Mouse (Mus musculus) lung, postnatal 0 days (tissue): ENCODE measurements around the gene Fasn. TPM values are rescaled to one million over a fixed set of nuclear protein-coding genes. Genes with fewer than 3 reads are reported as not detected.
"Not testable (repeated sequence)": the region's sequence is repeated elsewhere in the genome, so short reads cannot be mapped to it uniquely, and the experiment has no call there.

Experiments used
- ATAC-seq: fragments of 200-750 bp; cut with Nextera tagmentation; 2 replicates; pipeline ENCODE4 v1.8.0; 2017; ENCODE audit warnings: moderate library complexity
- DNase-seq: peaks from one replicate; pipeline ENCODE4 v3.0.0-alpha.2; 2016; ENCODE audit warnings: low spot score
- H3K27ac ChIP-seq: fragments of 300-500 bp; sonication (generic); 2 replicates; pipeline ENCODE4 v1.5.1; 2014; ENCODE audit warnings: antibody characterized with exemption, mild to moderate bottlenecking, low read length, mixed read lengths
- H3K27me3 ChIP-seq: fragments of 300-500 bp; sonication (generic); replicated peaks from 2 replicates; pipeline ENCODE4 v1.6.1; 2014; ENCODE audit warnings: low read length, mixed read lengths; ENCODE audit not compliant: insufficient read depth
- H3K36me3 ChIP-seq: fragments of 300-500 bp; sonication (generic); 2 replicates; pipeline ENCODE4 v1.6.1; 2014; ENCODE audit warnings: low read length, mixed read lengths; ENCODE audit not compliant: insufficient read depth
- H3K4me1 ChIP-seq: fragments of 300-500 bp; sonication (generic); 2 replicates; pipeline ENCODE4 v1.6.1; 2014; ENCODE audit warnings: antibody characterized with exemption, low read depth, low read length, mixed read lengths; ENCODE audit not compliant: insufficient read depth
- H3K4me2 ChIP-seq: fragments of 300-500 bp; sonication (generic); replicated peaks from 2 replicates; pipeline ENCODE4 v1.6.1; 2014; ENCODE audit warnings: low read depth, mild to moderate bottlenecking, low read length, moderate library complexity, mixed read lengths
- H3K4me3 ChIP-seq: fragments of 300-500 bp; sonication (generic); 2 replicates; pipeline ENCODE4 v1.5.1; 2014; ENCODE audit warnings: low read depth, low read length
- H3K9ac ChIP-seq: fragments of 300-500 bp; sonication (generic); replicated peaks from 2 replicates; pipeline ENCODE4 v1.6.1; 2014; ENCODE audit warnings: low read depth, mild to moderate bottlenecking
- H3K9me3 ChIP-seq: fragments of 300-500 bp; sonication (generic); 2 replicates; pipeline ENCODE4 v1.6.1; 2016; ENCODE audit warnings: low read length, mixed read lengths
- CTCF ChIP-seq: IDR thresholded peaks from 2 replicates; pipeline ENCODE4 v1.5.1; 2016; ENCODE audit warnings: antibody characterized with exemption, mild to moderate bottlenecking
- EP300 ChIP-seq: IDR thresholded peaks from 2 replicates; pipeline ENCODE4 v1.6.1; 2016; ENCODE audit warnings: antibody characterized with exemption, mild to moderate bottlenecking, control low read depth
- WGBS: fragments of 180-500 bp; shearing (Covaris S2); extraction: QIAGEN DNeasy Blood & Tissue Kit; methylation state at CpG from one replicate; pipeline ENCODE4 v1.1.7; 2014; 5-methylcytosine and 5-hydroxymethylcytosine counted together
- polyA plus RNA-seq: library from polyadenylated mRNA; unstranded; fragments of >200 nt; fragmentation: Nextera tagmentation; extraction: Ambion mirVana; gene quantifications from 2 replicates; pipeline ENCODE4 v1.2.1, GENCODE M21; 2015

Gene Fasn
- polyA plus RNA-seq, 1 experiment from 2014 or later = 63.8 TPM

DNA sequence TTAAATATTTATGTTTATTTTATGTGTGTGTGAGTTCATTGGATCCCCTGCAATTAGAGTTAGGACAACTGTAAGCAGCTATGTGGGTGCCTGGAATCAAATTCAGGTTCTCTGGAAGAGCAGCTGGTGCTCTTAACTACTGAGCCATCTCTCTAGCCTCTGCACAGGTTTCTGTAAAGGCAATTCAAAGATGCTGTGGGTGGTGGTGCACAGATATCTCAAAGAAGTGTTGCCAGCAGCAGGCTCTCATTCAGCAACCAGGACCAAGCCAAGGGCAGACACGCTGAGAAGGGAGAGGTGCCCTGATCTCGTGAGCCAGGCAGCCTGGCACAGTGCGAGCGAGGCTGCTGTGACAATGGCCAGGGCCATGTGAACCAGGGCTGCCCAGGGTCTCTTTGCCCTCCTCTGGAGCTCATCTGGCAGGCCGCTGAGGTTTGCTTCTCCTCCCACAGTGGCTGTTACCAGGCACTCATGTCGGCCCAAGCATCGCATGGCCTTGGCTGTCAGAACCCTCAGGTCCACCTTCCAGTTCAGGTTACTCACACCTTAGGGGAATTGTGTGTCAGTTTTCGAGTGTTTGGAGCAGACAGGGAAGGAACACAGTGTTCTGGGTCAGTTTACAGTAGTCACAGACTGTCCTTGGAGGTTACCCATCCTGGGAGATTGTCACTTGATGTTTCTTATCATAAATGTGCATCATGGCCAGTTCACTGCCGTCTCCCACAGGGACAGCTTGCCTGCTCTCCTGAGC is 22.6 kb upstream of the Fasn start:
- no peak for ATAC-seq
- peaks cover 6% of the 10 kb centered on the region; the same call in 1 of the 2 replicates for H3K4me1 ChIP-seq
- no peaks in the 10 kb centered on the region for H3K36me3 ChIP-seq
- H3K9ac ChIP-seq = no peak overlapping the region
- no peaks in the 10 kb centered on the region for H3K27me3 ChIP-seq
- WGBS = 86% methylated on average over 9 of the region's 9 CpGs
- H3K9me3 ChIP-seq = no peaks in the 10 kb centered on the region
- TF ChIP-seq CTCF = no peak
- TF ChIP-seq EP300 = no peak
- H3K4me2 ChIP-seq = no peak overlapping the region
- no peak for DNase-seq
- no peak overlapping the region for H3K27ac ChIP-seq
- no peak overlapping the region for H3K4me3 ChIP-seq

GRCm38 (mm10) chr11:120844329-120844728 is 20.0 kb upstream of the Fasn start:
- 86% methylated on average over 4 of the region's 4 CpGs for WGBS
- ATAC-seq (no peak), DNase-seq (no peak)
- TF ChIP-seq EP300 (no peak), CTCF (no peak)
- Histone ChIP-seq H3K36me3 (no peaks in the 10 kb centered on the region), H3K4me3 (no peak overlapping the region), H3K9ac (no peak overlapping the region), H3K4me1 (no peaks in the 10 kb centered on the region), H3K4me2 (no peak overlapping the region), H3K27ac (no peak overlapping the region), H3K27me3 (no peaks in the 10 kb centered on the region), H3K9me3 (no peaks in the 10 kb centered on the region)

DNA sequence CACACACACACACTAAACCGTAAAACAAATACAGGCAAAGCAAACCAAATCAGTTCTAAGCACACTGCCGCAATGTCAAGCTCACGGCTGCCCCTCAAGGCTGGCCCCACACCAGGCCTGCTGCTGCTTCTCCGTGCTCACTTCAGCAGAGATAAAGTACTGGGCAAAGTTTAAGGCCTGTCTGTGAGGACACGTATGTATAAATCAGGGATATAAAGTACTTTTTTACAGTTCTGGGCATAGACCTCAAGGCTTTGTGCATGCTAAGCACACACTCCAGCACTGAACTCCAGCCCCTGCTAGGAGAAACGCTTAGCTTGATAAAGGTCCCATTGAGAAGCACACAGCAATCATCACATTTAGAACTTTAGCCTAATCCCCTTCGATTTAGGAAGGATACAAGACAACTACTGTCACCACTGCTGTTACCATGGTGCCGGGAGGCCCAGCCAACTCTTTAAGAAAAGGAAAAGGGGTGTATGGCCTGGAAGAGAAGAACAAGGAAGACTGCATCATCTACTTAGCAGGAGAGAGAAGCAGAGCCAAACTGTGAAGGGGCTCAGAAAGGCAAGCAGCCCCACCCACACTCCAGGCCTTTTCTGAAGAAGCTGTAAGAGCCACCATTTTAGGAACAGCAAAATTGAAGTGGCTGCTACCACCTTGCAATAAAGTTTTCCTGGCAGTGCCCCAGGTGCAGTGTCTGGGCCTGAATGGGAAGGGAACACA is 9.4 kb upstream of the Fasn start:
- ATAC-seq = peak; percentile 74
- peak; percentile 81 for DNase-seq
- Histone ChIP-seq H3K9ac (no peak overlapping the region), H3K4me1 (no peaks in the 10 kb centered on the region), H3K27me3 (no peaks in the 10 kb centered on the region), H3K4me2 (no peak overlapping the region), H3K4me3 (no peak overlapping the region), H3K36me3 (no peaks in the 10 kb centered on the region), H3K9me3 (no peaks in the 10 kb centered on the region), H3K27ac (peak overlapping the region; percentile 22; the same call in 1 of the 2 replicates)
- WGBS = 41% methylated on average over 8 of the region's 8 CpGs
- TF ChIP-seq CTCF (no peak), EP300 (no peak)

DNA sequence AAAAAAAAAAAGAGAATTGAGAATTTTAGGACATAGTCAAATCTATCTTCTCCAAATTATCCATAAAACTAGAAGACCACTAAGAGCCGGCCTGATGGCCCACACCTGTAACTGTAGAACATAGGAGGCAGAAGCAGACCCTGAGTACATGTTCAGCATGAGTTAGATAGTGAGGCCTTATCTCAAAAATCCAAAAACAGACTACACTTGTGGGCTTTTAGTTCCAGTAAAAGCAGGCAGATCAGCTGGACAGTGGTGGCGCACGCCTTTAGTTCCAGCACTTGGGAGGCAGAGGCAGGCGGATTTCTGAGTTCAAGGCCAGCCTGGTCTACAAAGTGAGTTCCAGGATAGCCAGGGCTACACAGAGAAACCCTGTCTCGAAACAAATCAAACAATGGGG is 8.6 kb upstream of the Fasn start:
- H3K36me3 ChIP-seq, H3K4me1 ChIP-seq, H3K9me3 ChIP-seq, H3K4me2 ChIP-seq, DNase-seq, ATAC-seq, H3K4me3 ChIP-seq, H3K9ac ChIP-seq, H3K27me3 ChIP-seq: not testable (repeated sequence)
- 0 out of 2 replicates have a peak overlapping the region, but pooled peaks have one; percentile 22 for H3K27ac ChIP-seq
- WGBS = 88% methylated on average over 5 of the region's 5 CpGs

DNA sequence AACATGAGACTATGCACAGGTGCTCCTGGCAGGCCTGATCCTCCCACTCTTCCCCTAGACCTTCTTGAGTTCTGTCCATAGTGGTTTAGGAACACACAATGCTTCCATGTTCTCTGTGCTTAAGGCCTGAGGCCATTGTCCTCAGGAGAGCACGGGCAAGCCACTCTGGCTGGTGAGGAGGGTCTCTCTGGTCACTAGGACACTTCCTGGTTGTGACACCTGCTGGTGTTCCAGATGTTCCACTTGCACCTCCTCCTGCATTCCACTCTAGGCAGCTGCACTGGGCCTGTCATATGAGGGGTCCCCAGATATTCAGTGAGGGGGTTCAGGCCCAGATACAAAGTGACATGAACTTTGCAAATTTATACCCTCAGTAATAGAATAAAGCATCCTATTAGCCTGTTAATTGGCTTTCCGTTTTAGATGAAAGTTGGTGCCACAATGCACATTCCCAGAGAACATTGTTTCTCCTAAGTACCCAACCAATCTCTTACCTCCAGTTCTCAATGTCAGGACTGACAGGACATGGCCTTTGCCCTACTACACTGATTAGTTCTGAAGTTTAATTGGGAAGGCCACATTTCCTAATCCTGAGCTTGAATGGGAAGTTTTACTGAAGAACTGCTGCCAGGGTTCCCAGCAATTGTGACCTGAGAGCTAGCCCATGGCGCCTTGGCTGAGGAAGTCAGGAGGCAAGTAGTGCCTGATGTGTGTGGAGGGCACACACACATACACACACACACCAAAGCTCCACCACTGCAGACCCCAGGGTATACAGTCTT is 7.5 kb upstream of the Fasn start:
- H3K4me2 ChIP-seq = no peak overlapping the region
- ATAC-seq = no peak

DNA sequence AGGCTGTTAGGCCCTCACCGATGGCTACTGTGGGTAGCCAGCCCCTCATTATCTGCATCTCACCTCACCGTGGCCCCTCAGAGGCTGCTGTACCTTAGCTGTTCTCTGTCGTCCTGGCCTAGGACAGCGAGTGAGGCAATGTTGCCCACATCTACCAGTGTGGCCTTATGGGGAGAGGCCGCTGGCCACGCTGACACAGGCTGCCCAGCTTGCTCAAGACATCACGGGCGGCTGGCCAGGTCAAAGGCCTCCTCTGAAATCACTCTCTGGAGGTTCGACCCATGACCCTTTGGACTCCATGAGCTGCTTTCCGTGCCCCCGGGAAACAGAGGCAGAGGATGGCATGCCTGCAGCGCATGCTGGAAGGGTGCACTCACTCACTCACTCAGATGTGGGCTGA is 6.3 kb upstream of the Fasn start:
- Histone ChIP-seq H3K9me3 (no peaks in the 10 kb centered on the region), H3K4me2 (no peak overlapping the region), H3K27ac (no peak overlapping the region), H3K36me3 (no peaks in the 10 kb centered on the region), H3K4me1 (peaks cover 2% of the 10 kb centered on the region; the same call in 1 of the 2 replicates), H3K4me3 (no peak overlapping the region), H3K9ac (no peak overlapping the region), H3K27me3 (no peaks in the 10 kb centered on the region)
- 82% methylated on average over 12 of the region's 12 CpGs for WGBS
- no peak for DNase-seq
- no peak for TF ChIP-seq EP300
- no peak for TF ChIP-seq CTCF
- ATAC-seq = no peak

More for the DNA sequence above, 7.5 kb upstream of the Fasn start:
- Histone ChIP-seq H3K36me3 (no peaks in the 10 kb centered on the region), H3K27ac (no peak overlapping the region), H3K9me3 (no peaks in the 10 kb centered on the region), H3K9ac (no peak overlapping the region), H3K27me3 (no peaks in the 10 kb centered on the region), H3K4me3 (no peak overlapping the region), H3K4me1 (peaks cover 2% of the 10 kb centered on the region; the same call in 1 of the 2 replicates)
- no peak for DNase-seq
- TF ChIP-seq EP300 = no peak
- no peak for TF ChIP-seq CTCF
- WGBS = 80% methylated on average over 3 of the region's 3 CpGs
